Mouse (Mus musculus) forebrain, postnatal 0 days (tissue): ENCODE results near the gene Slc39a11. TPM values are rescaled to one million over a fixed set of nuclear protein-coding genes. Genes with fewer than 3 reads are reported as not detected.
A peak's percentile ranks its signal among the peaks of the same experiment; 100 is the strongest.

Source experiments
- ATAC-seq: fragments of 200-750 bp; cut with Nextera tagmentation; 2 replicates; pipeline ENCODE4 v1.8.0; 2017; ENCODE audit warnings: mild to moderate bottlenecking, moderate library complexity
- DNase-seq: peaks from one replicate; pipeline ENCODE4 v3.0.0-alpha.2; 2015
- H3K27ac ChIP-seq: fragments of 300-500 bp; sonication (generic); 2 replicates; pipeline ENCODE4 v1.5.1; 2014; ENCODE audit warnings: low read depth, mild to moderate bottlenecking, antibody characterized with exemption, low read length, moderate library complexity, mixed read lengths
- H3K27me3 ChIP-seq: fragments of 300-500 bp; sonication (generic); 2 replicates; pipeline ENCODE4 v1.6.1; 2014; ENCODE audit warnings: mild to moderate bottlenecking, low read length, mixed read lengths; ENCODE audit not compliant: insufficient read depth
- H3K36me3 ChIP-seq: fragments of 300-500 bp; sonication (generic); 2 replicates; pipeline ENCODE4 v1.6.1; 2014; ENCODE audit warnings: mild to moderate bottlenecking, moderate library complexity; ENCODE audit not compliant: insufficient read depth
- H3K4me1 ChIP-seq: fragments of 300-500 bp; sonication (generic); 2 replicates; pipeline ENCODE4 v1.6.1; 2014; ENCODE audit warnings: antibody characterized with exemption; ENCODE audit not compliant: insufficient read depth
- H3K4me2 ChIP-seq: fragments of 300-500 bp; sonication (generic); 2 replicates; pipeline ENCODE4 v1.6.1; 2014; ENCODE audit warnings: low read depth, mild to moderate bottlenecking, moderate library complexity
- H3K4me3 ChIP-seq: fragments of 300-500 bp; sonication (generic); 2 replicates; pipeline ENCODE4 v1.5.1; 2014; ENCODE audit warnings: low read depth, low read length, mixed read lengths
- H3K9ac ChIP-seq: fragments of 300-500 bp; sonication (generic); 2 replicates; pipeline ENCODE4 v1.6.1; 2014; ENCODE audit warnings: mild to moderate bottlenecking
- H3K9me3 ChIP-seq: fragments of 300-500 bp; sonication (generic); 2 replicates; pipeline ENCODE4 v1.6.1; 2016; ENCODE audit warnings: low read length
- CTCF ChIP-seq: sonication (generic); IDR thresholded peaks from 2 replicates; pipeline ENCODE4 v1.5.1; 2016; ENCODE audit warnings: antibody characterized with exemption, control low read depth, low read depth
- WGBS: fragments of 180-500 bp; shearing (Covaris S2); extraction: QIAGEN DNeasy Blood & Tissue Kit; methylation state at CpG from one replicate; pipeline ENCODE4 v1.1.7; 2014; 5-methylcytosine and 5-hydroxymethylcytosine counted together
- polyA plus RNA-seq: library from polyadenylated mRNA; unstranded; fragments of >200 nt; fragmentation: Nextera tagmentation; extraction: Ambion mirVana; gene quantifications from 2 replicates; pipeline ENCODE4 v1.2.1, GENCODE M21; 2015
- total RNA-seq: library from RNA; depleted of rRNA; stranded (reverse); fragments of >200 nt; gene quantifications from 2 replicates; pipeline ENCODE4 v1.2.3, GENCODE M21; 2014; rRNA removed

Slc39a11 gene
- 36.9 and 48.2 TPM in 2 replicates for total RNA-seq
- polyA plus RNA-seq = 33.1 and 39.1 TPM in 2 replicates

GRCm38 (mm10) chr11:113649353-113650210 is at the start of gene Slc39a11:
Gene Slc39a11, minus strand, starts transcription at chr11:113650079.
- peak within 1 kb of the TSS; percentile 94 for H3K9ac ChIP-seq
- peaks cover 11% of the 10 kb centered on the region; the same call in 1 of the 2 replicates for H3K4me1 ChIP-seq
- H3K4me2 ChIP-seq = peak within 1 kb of the TSS; percentile 70
- no peaks in the 10 kb centered on the region for H3K9me3 ChIP-seq
- WGBS = 2% methylated on average over 87 of the region's 91 CpGs
- H3K27ac ChIP-seq = peak within 1 kb of the TSS; percentile 91
- ATAC-seq = peak; percentile 86
- no peaks in the 10 kb centered on the region for H3K27me3 ChIP-seq
- peak; percentile 83 for DNase-seq
- peak; percentile 40 for TF ChIP-seq CTCF
- peak within 1 kb of the TSS; percentile 71 for H3K4me3 ChIP-seq
- peaks cover 31% of the 10 kb centered on the region for H3K36me3 ChIP-seq

GRCm38 (mm10) chr11:113699643-113700042 is 49.8 kb upstream of the Slc39a11 start:
- ATAC-seq (no peak), DNase-seq (no peak)
- WGBS = 90% methylated on average over 7 of the region's 7 CpGs

DNA sequence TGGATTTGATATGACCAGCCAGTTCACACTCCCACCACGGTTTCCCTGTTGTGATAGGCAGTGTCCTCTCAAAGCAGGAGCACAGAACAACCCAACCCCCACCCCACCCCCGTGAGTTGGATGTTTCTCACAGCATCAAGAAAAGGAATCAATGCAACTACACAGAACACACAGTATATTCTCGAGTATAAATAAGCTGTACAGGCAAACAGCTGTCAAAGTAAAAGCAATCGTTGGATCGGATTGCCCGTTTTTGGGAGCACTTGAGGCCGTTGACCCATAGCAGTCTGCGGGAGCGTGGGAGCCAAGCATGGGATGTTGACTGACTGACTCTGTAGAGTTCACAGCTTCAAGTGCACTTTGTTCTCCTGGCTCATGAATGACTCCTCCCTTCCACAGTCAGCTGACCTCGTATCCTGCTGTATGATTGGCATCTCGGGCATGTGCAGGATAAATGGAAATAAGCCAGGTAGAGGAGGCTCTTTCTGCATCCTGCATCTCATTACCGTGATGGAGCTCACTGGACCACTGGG is 48.2 kb upstream of the Slc39a11 start:
- no peak for TF ChIP-seq CTCF
- H3K4me2 ChIP-seq = no peak overlapping the region
- no peak overlapping the region for H3K27ac ChIP-seq
- no peaks in the 10 kb centered on the region for H3K4me1 ChIP-seq
- H3K9me3 ChIP-seq = no peaks in the 10 kb centered on the region
- H3K36me3 ChIP-seq = peaks cover 27% of the 10 kb centered on the region
- H3K27me3 ChIP-seq = no peaks in the 10 kb centered on the region
- DNase-seq = no peak
- ATAC-seq = no peak
- H3K9ac ChIP-seq = no peak overlapping the region
- no peak overlapping the region for H3K4me3 ChIP-seq
- 76% methylated on average over 12 of the region's 12 CpGs for WGBS

More at GRCm38 (mm10) chr11:113699643-113700042, 49.8 kb upstream of the Slc39a11 start:
- no peak for TF ChIP-seq CTCF
- H3K4me1 ChIP-seq = no peaks in the 10 kb centered on the region
- H3K4me3 ChIP-seq = no peak overlapping the region
- no peaks in the 10 kb centered on the region for H3K27me3 ChIP-seq
- H3K27ac ChIP-seq = no peak overlapping the region
- peaks cover 20% of the 10 kb centered on the region for H3K36me3 ChIP-seq
- H3K9me3 ChIP-seq = no peaks in the 10 kb centered on the region
- H3K4me2 ChIP-seq = no peak overlapping the region
- no peak overlapping the region for H3K9ac ChIP-seq

- no peak for ATAC-seq
- no peak overlapping the region for H3K4me3 ChIP-seq
- H3K9me3 ChIP-seq = no peaks in the 10 kb centered on the region
- 40% methylated on average over 5 of the region's 5 CpGs for WGBS
- H3K27ac ChIP-seq = no peak overlapping the region
- no peak overlapping the region for H3K4me2 ChIP-seq
- H3K27me3 ChIP-seq = no peaks in the 10 kb centered on the region
- no peak for DNase-seq
- H3K4me1 ChIP-seq = no peaks in the 10 kb centered on the region
- TF ChIP-seq CTCF = no peak
- H3K36me3 ChIP-seq = peaks cover 32% of the 10 kb centered on the region
- H3K9ac ChIP-seq = no peak overlapping the region
These were observed 47.7 kb upstream of the Slc39a11 start for GRCm38 (mm10) chr11:113697571-113697970.

GRCm38 (mm10) chr11:113691851-113692250 is 42.0 kb upstream of the Slc39a11 start:
- Histone ChIP-seq H3K27ac (no peak overlapping the region), H3K9ac (no peak overlapping the region), H3K4me1 (no peaks in the 10 kb centered on the region), H3K4me2 (no peak overlapping the region), H3K27me3 (no peaks in the 10 kb centered on the region), H3K36me3 (peaks cover 75% of the 10 kb centered on the region), H3K9me3 (no peaks in the 10 kb centered on the region), H3K4me3 (no peak overlapping the region)
- ATAC-seq = no peak
- WGBS = 63% methylated on average over 3 of the region's 3 CpGs
- TF ChIP-seq CTCF = no peak
- DNase-seq = no peak

GRCm38 (mm10) chr11:113691318-113691717 is 41.4 kb upstream of the Slc39a11 start:
- H3K27me3 ChIP-seq = no peaks in the 10 kb centered on the region

DNA sequence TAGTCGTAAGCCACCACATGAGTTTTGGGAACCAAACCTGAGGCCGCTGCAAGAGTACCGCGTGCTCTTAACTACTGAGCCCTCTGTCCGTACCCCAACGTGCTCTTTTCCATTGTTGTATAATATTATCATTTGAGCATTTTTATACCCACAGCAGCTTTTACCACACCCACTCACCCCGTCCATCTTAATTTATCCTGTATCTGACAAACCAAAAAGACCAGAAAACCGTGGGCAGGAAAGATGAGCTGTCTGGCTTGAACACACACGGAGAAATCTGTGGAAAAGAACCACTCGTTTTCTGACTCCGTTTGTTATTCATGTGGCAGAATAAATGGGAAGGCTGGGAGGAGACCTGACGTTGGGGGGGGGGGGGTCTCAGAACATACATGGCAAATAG is 40.6 kb upstream of the Slc39a11 start:
- Histone ChIP-seq H3K4me1 (peaks cover 3% of the 10 kb centered on the region; the same call in 1 of the 2 replicates), H3K9ac (no peak overlapping the region), H3K27ac (no peak overlapping the region), H3K27me3 (no peaks in the 10 kb centered on the region), H3K9me3 (no peaks in the 10 kb centered on the region), H3K4me2 (no peak overlapping the region), H3K36me3 (peaks cover 67% of the 10 kb centered on the region), H3K4me3 (no peak overlapping the region)
- TF ChIP-seq CTCF = no peak
- ATAC-seq (no peak), DNase-seq (no peak)
- 91% methylated on average over 12 of the region's 12 CpGs for WGBS

More at GRCm38 (mm10) chr11:113691318-113691717, 41.4 kb upstream of the Slc39a11 start:
- Histone ChIP-seq H3K4me1 (peaks cover 3% of the 10 kb centered on the region; the same call in 1 of the 2 replicates), H3K4me3 (no peak overlapping the region), H3K9ac (no peak overlapping the region), H3K4me2 (no peak overlapping the region), H3K27ac (no peak overlapping the region), H3K36me3 (peaks cover 75% of the 10 kb centered on the region), H3K9me3 (no peaks in the 10 kb centered on the region)
- ATAC-seq (no peak), DNase-seq (no peak)
- 91% methylated on average over 5 of the region's 5 CpGs for WGBS
- TF ChIP-seq CTCF = no peak
